Mouse (Mus musculus) heart, adult 2 months (tissue): ENCODE results near the gene Stxbp2.

ENCODE experiments used
- CTCF ChIP-seq: fragments of 200-600 bp; IDR thresholded peaks from 2 replicates; pipeline ENCODE4 v1.8.1; 2022; ENCODE audit warnings: antibody characterized with exemption, mild to moderate bottlenecking, moderate library complexity
- EP300 ChIP-seq: fragments of 200-500 bp; IDR thresholded peaks from 2 replicates; pipeline ENCODE4 v1.6.1; 2011; ENCODE audit warnings: low read depth, low read length, control low read depth; ENCODE audit not compliant: insufficient read depth

DNA sequence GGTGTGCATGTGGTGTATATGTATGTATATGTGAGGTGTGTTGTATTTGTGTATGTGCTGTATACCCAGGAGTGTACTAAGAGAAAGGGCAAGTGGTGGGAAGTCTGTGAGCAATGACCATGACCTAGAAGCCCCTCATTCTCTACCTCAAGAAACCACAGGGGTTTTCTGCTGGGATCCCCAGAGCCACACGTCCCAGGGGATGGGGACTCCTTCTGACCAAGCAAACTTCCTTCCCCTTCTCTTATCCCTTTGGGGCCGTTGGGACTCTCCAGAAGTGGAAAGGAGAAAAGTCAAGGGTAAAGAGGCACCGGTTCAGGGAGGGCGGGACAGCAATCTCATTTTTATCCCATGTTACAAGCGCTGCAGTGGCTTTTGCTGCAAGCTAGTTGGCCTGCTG is 54.7 kb downstream of the Stxbp2 start:
- TF ChIP-seq CTCF (no peak), EP300 (no peak)
